Mouse (Mus musculus) bone marrow, adult 2 months (tissue): ENCODE results near the gene Brwd3. TPM values are rescaled to one million over a fixed set of nuclear protein-coding genes. Genes with fewer than 3 reads are reported as not detected.
A peak's percentile ranks its signal among the peaks of the same experiment; 100 is the strongest.

Experiments used
- H3K27ac ChIP-seq: fragments of 200-500 bp; 2 replicates; pipeline ENCODE4 v1.5.1; 2012; ENCODE audit warnings: low read depth, mild to moderate bottlenecking, control low read depth, inconsistent platforms, low read length; ENCODE audit not compliant: control insufficient read depth, poor library complexity, insufficient read depth
- H3K4me1 ChIP-seq: fragments of 200-500 bp; 2 replicates; pipeline ENCODE4 v1.6.1; 2011; ENCODE audit warnings: low read length; ENCODE audit not compliant: control insufficient read depth, insufficient read depth
- H3K4me3 ChIP-seq: fragments of 200-500 bp; replicated peaks from 2 replicates; pipeline ENCODE3; 2011; ENCODE audit warnings: mild to moderate bottlenecking, low read depth, low read length, control low read depth; ENCODE audit not compliant: control insufficient read depth
- CTCF ChIP-seq: fragments of 200-500 bp; IDR thresholded peaks from 2 replicates; pipeline ENCODE4 v1.5.1; 2011; ENCODE audit warnings: low read length, control low read depth; ENCODE audit not compliant: control insufficient read depth, insufficient read depth
- POLR2A ChIP-seq: fragments of 200-500 bp; IDR thresholded peaks from 2 replicates; pipeline ENCODE4 v1.6.1; 2011; ENCODE audit warnings: low read depth, mild to moderate bottlenecking, control low read depth, low read length, borderline replicate concordance; ENCODE audit not compliant: control insufficient read depth
- WGBS: fragments of 180-500 bp; shearing (Covaris S2); methylation state at CpG from one replicate; pipeline ENCODE4 v1.1.7; 2018; 5-methylcytosine and 5-hydroxymethylcytosine counted together
- polyA plus RNA-seq: library from polyadenylated mRNA; stranded (reverse); fragments of >200 nt; gene quantifications from 2 replicates; pipeline ENCODE4 v1.2.4, GENCODE M21; 2011; ENCODE audit warnings: low replicate concordance; ENCODE audit not compliant: missing spikeins, insufficient read depth, insufficient read length

Brwd3 gene
- polyA plus RNA-seq = 1.9 and 5.6 TPM in 2 replicates

DNA sequence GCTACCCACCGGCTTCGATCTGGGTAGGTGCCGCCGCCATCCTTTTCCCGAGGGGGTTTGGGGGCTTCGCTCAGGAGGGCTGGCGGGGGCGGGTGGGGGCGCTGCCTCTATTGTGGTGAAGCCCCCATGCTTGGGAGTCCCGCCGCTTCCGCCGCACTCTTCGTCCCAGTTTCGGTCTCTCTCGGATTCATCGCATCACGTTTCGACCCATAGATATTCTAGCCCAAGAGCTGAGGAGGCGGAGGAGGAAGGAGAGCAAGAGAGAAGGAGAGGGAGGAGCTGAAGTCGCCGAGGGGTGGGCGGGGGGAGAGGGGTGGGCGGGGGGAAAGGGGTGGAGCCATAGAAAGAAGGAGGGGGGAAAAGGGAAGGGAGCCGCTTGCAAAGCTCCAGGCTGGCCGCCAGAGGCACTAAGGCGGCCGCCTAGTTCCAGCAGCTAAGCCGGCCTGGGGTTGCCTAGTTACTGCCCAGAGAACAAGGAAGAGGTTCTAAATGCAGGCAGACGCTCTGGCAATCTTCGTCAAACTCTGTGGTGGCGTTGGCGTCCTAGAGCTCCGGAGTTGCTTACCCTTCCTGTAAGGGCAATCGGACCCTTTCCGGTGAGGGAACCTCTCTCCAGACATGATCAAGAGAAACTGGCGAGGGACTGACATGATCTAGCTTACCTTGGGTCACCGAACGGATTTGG lies at the start of gene Brwd3:
Gene Brwd3 (minus strand): TSS at position 283 of the 685 bp plus-strand sequence.
- WGBS = 11% methylated on average over 35 of the region's 39 CpGs
- H3K27ac ChIP-seq = peak within 1 kb of the TSS; percentile 77
- TF ChIP-seq CTCF (peak; percentile 38; the same call in 1 of the 2 replicates), POLR2A (0 out of 2 replicates have a peak, but pooled peaks have one; percentile 12)
- peak within 1 kb of the TSS; percentile 98 for H3K4me3 ChIP-seq
- no peaks in the 10 kb centered on the region for H3K4me1 ChIP-seq

DNA sequence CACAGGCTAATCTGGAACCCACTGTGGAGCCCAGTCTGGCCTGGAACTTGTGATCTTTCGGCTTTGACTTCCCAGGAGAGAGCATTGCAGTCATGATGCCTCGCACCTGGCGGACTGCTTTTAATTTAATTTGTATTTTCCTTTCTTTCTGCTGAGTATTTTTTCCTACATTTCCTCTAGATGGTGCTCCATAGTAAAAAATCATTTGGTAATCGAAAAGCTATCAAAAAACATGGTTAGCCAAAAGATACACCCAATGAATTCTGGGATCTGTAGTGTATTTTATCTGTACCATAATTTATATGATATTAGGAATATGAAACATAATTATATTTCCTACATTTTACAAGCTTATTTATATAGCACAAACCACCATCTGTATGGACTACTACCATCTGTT lies 28.5 kb upstream of the Brwd3 start:
- WGBS = 85% methylated on average over 4 of the region's 4 CpGs
- Histone ChIP-seq H3K4me3 (no peak overlapping the region), H3K27ac (no peak overlapping the region), H3K4me1 (no peaks in the 10 kb centered on the region)
- TF ChIP-seq CTCF (no peak), POLR2A (no peak)

DNA sequence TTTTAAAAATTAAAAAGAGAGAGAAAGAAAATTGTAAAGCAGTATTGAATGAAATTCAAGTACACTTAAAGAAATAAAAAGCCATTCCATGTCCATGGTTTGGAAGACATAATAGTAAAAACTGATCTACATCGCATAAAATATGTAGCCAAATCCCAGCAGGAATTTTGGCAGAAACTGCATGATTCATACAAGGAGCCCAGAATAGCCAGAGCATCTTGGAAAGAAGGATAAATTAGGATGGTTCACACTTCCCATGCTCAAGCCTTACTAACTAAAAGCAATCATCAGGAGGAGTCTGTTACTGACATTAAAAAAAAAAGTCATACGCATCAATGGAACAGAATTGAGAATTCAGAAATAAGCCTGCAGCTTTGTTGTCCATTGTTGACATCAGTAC lies 8.5 kb upstream of the Brwd3 start:
- H3K27ac ChIP-seq = no peak overlapping the region
- no peak overlapping the region for H3K4me3 ChIP-seq
- H3K4me1 ChIP-seq = no peaks in the 10 kb centered on the region
- TF ChIP-seq POLR2A = no peak
- 88% methylated on average over 2 of the region's 2 CpGs for WGBS

DNA sequence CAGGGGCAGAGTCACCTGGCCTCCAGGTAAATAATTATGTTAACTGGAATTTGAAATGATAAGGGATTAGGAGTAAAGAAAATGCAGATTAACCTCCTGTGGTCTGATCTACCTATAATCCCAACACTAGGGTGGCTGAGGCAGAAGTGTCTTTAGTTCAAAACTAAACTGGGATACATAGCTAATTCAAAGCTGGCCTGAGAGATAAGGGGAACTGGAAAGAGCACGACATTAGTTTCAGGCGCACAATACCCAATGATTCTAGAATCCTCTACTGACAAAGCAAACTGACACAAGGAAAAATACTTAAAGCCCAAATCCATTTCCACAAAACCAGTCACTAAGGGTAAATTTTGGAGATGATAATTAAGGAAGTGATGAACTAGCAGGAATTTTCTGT lies 2.2 kb upstream of the Brwd3 start:
- TF ChIP-seq POLR2A (no peak), CTCF (no peak)
- 78% methylated on average over 2 of the region's 2 CpGs for WGBS
- Histone ChIP-seq H3K27ac (no peak overlapping the region), H3K4me3 (no peak overlapping the region), H3K4me1 (no peaks in the 10 kb centered on the region)

DNA sequence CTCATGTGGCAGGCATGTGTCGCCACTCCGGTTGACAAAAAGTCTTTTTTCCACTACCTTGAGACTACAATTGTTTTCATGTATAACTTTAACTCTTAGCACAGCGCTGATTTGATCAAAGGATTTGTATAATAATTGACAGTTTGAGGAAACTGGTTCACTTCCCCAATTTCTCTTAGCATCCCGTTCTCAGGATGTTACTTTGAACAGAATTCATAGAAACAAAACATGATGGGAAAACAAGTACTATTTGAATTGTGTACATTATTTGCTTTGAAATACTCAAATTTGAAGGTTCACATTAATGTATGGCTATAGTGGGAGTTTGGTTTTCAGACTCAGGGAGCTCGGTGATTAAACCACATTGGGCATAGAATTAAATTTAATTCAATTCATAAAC lies 1.1 kb upstream of the Brwd3 start:
- Histone ChIP-seq H3K4me3 (peak overlapping the region; percentile 60), H3K27ac (no peak overlapping the region)

DNA sequence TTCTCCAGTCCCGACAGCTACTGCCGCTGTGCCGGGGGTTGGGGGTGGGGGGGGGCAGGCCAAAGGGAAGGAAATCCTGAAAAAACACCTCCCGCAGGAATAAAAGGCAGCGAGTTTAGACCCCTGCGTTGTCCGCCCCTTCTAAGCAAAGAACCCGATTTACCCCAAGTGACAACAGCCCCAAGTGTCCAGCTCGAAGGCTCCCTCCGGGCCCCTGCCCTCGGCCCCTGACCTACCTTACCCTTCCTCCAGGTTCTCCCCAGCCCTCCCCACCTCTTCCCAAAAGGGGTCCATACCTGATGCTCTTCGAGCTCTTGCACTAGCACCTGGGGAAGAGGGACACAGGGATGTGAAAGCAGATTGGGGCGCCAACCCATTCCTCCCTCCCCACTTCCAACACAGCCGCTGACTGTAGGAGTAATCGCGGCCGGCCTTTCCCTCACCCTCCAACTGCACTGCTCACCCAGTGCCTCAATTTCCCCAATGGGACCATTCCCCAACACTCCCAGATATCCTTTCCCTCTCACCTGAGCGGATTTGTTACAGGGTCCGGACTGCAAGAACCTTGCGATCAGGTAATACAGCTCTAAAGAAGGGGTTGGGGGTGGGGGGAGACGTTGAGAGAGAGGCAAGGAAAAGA lies 671 bp downstream of the Brwd3 start:
- Histone ChIP-seq H3K4me1 (no peaks in the 10 kb centered on the region), H3K27ac (peak overlapping the region; percentile 77), H3K4me3 (peak overlapping the region; percentile 98)
- WGBS = 15% methylated on average over 21 of the region's 21 CpGs
- TF ChIP-seq CTCF = no peak
- TF ChIP-seq POLR2A = no peak

More for the DNA sequence above, 1.1 kb upstream of the Brwd3 start:
- no peak for TF ChIP-seq POLR2A
- TF ChIP-seq CTCF = no peak
- H3K4me1 ChIP-seq = no peaks in the 10 kb centered on the region
- 24% methylated on average over 5 of the region's 5 CpGs for WGBS

DNA sequence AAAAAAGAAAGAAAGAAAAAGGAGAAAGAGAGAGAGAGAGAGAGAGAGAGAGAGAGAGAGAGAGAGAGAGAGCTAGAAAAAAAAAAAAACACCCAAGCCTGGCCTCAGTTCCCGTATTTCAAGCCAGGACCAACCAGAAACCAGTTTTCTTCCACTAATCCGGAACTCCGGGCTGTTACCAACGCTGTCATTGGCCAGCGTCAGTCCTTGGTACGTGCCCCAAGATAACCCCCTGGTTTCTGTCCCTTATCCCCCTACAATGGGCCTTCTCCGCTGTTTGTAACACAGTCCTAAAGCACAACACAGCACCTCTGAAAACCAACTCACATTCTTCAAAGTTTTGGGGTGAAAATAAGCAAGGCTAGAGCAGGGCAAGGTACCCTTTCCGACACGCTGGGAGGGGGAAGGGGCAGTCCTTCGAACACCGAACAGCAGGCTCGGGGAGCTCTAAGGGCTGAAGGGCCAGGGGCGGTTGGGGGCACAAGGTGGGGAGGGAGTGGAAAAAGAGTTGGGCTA lies 1.4 kb downstream of the Brwd3 start:
- 10% methylated on average over 13 of the region's 13 CpGs for WGBS
- TF ChIP-seq CTCF (no peak), POLR2A (no peak)
- Histone ChIP-seq H3K27ac (peak overlapping the region; percentile 77), H3K4me1 (no peaks in the 10 kb centered on the region), H3K4me3 (peak overlapping the region; percentile 98)

DNA sequence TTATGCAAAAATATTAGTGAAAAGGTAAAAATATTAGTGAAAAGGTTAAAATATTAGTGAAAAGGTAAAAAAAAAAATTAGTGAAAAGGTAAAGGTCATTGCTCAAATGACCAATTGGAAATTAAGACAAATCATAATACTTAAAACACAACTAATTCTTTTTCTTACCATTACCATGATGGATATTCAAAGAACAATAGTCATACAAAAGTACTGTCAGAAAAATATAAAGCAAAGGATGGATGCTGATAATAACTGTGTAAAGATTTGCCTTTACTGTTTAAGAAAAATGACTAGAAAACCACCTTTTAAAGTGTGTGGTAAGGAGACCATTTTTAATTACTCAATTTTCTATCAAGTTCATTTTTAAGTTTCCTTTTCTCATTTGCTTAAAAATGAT lies 2.9 kb downstream of the Brwd3 start:
- Histone ChIP-seq H3K4me3 (no peak overlapping the region), H3K4me1 (no peaks in the 10 kb centered on the region), H3K27ac (no peak overlapping the region)
- TF ChIP-seq POLR2A (no peak), CTCF (no peak)
